Mouse (Mus musculus) urinary bladder, postnatal 36 days (tissue): ENCODE results near the gene Phyh.

ENCODE experiments used
- DNase-seq, 2 experiments: peaks; one replicate each; pipeline ENCODE4 v3.0.0; 2022; ENCODE audit warnings: low spot score in 2 of 2, mixed read lengths in 1 of 2

Phyh gene

DNA sequence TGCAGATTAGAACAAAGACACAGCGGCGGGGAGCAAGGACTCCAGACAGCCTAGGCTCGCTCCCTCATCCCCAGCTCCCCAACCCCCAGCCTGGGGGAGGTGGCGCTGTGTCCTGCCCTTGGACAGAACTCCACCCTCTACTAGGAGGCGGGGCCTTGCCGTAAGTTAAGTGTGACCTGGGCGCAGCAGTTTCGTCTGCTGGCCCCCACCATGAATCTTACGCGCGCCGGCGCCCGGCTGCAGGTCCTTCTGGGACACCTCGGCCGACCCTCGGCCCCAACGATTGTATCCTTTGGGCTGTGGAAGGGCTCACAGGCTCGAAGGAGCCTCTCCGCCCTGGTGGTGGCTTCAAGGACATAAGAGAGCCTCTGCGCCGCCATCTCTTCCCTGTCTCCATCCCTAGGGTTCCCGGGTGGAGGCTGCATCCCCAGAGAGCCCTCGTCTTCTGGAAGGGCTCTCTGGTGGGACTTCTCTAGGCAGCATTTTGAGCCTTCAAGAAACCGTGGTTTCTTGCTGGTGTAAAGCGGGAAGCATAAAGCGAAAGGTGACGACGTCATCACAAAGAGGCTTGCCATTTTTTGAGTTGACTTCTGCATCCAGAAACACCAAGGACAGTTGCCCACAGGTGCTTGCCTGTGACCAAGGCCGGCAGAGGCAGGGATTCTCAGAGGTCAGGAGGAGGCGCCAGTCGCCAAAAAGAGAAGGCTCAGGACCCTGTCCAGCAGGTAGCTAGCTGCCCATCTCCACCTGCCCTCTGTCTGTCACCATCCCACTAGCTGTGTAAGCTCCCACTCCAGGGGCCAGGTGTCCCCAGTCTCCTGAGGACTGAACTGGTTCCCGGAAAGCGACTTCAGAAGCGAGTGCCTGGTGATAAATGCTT, at the start of gene Phyh:
Gene Phyh (plus strand): TSS at position 160 of the 880 bp plus-strand sequence.
- peak; percentile 85 to 89 for DNase-seq

DNA sequence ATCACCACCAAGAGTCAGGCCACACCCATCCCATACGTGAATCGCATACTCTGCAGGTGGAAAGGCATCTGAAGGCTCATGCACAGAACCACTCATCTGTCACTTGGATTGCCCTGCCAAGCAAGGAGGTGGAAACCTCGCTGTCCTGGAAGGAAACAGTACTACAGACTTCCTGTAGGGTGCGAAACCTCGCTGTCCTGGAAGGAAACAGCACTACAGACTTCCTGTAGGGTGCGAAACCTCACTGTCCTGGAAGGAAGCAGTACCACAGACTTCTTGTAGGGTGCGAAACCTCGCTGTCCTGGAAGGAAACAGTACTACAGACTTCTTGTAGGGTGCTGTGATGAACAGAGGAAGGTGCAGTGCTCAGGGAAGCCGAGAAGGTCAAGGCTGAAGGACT, 46.1 kb upstream of the Phyh start:
- DNase-seq, result no peak

DNA sequence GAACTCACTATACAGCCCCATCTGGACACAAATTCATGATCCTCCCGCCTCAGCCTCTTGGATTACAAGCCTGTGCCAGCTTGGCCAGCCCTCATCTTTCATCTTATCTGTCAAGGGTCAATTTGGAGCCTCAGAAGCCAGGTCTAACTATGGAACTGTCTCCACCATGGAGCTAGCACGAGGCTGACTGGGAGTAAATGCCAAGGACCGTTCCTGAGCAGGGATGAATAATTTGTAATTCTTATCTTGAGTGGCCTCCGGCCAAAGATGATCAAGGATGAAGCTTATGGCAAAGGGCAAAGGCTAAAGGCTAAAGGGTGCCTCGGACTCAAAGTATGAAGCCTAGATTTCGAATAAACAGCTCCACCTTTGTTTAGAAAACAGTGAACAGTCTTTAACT, 45.5 kb upstream of the Phyh start:
- DNase-seq, result no peak

DNA sequence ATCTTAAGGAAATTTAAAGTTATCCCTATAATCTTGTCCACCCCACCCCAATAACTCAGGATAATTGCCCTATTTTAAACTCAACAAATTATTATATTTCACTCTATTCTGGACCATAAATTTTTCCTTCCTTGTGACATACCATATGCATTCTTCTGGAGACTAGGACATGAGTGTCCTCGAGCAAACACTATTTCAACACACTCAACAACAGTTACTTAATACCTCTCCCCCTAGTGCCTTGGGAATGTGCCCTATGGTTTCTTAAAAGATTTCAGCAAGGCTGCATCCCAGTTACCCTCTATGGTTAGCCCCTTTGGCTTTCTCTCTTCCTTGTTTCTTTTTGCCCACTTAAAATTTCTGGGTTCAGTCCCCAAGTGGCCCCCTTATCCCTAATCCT, 43.7 kb upstream of the Phyh start:
- DNase-seq, result no peak

DNA sequence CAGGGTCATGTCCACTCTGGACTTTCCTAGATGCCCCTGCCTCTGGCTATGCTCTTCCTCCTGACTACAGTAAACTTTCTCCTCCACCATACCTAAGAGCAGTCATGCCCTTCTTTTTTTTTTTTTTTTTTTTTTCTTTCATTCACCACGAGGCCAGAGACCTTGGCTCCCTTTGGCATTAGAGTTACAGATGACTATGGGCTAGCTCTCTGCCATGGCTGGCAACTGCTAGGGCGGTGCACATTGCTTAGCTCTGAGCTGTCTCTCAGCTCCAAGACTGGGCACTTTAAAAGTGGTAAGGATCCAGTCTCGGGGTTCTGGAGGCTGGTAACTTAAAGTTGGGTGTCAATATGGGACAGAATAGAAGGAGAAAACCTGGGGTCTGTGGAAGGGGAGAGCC, 42.7 kb upstream of the Phyh start:
- DNase-seq, result no peak

DNA sequence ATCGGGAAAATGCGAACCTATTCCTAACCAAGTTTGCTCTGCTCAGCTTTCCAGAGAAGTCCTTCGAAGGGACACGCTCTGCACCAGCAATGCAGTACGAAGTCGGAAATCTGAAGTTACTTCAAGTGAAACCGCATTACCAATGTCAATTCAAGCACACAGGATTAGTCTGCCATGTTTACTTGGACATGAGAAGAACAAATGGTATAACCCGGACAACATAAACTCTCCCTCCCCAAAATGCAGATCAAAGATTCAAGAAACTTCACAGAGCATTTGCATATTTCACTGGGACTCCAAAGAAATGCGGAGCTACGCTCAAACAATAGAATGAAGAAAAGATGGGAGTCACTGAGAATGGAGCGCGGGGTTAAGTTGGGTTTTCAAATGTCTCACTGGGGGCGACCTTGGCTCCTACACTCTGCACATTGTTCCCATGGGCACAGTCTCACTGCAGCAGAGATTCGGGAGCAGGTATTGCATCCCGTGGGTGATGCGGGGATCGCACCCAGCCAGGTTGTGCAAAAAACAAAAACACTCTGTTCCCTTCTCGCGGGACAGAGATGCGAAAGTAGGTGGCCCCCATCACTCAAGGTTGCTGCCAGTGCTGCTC, 38.0 kb upstream of the Phyh start:
- DNase-seq, result peak in 1 of 2 experiments; percentile 8

DNA sequence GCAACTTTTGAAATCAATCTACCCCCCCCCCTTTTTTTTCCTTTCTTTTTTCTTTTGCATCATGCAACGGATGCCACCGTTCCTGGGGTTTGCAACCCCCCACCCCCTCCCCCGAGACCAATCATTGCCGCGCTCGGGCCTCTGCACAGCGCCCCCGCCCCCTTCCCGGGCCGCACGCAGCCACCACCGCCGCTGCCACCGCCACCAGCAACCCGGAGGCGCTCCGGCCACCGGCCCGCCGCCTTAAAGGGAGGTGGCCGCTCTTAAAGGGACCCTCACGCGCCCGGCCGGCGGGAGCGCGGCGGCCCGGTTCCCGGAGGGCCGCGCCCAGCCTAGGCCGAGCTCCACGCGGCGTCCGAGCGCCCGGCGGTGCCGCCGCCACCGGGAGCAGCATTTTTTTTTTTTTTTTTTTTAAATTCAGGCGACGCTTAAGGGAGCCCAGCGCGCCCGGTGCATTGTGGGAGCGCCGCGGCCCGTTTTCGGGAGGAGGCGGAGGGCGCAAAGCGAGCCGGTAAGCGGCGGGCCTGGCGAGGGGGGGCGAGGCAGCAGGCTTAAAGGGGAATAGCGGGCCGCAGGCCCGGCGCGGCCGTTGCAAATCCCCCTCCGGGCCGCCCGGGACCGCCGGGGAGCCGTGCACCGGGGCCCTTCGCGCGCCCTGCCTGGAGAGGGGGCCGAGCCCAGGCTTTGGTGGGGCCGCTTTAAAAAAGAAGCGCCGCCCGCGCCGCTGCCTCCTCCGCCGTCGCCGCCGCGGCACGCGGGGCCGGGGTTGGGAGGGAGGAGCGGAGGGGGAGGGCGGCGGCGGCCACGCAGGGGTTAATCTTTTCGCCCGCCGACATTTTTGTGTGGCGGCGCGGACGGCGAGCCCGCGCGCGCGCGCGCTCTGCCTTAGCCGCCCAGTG, 37.2 kb upstream of the Phyh start, which contains the start of gene Sephs1:
Gene Sephs1 (plus strand): TSS at position 215 of the 899 bp plus-strand sequence.
- peak; percentile 77 to 81 for DNase-seq

DNA sequence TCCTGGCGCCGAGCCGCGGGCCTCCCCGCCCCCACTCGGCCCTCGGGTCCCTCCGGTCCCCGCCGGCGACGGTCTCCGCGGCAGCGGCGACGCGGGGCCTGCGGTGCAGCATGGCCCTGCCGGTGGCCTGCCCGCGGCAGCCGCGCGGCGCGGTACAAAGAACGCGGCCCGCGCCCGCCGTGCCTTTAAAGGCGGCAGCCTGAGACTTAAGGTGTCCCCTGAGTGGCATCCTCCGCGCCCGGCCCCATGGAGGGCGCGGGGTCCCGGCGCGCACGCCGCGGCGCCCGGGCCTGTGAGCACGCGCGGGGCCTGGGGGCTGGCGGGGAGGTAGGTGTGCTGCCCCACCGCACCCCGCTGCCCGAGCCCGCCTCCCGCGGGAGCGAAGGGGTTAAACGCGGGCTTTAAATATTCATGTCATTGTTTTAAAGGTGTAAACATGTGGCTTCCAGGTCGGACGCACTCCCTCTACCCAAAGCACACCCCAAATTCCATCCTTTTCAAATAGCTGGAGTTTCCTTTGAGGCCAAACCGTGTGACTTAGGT, 36.5 kb upstream of the Phyh start:
- peak; percentile 54 to 73 for DNase-seq

DNA sequence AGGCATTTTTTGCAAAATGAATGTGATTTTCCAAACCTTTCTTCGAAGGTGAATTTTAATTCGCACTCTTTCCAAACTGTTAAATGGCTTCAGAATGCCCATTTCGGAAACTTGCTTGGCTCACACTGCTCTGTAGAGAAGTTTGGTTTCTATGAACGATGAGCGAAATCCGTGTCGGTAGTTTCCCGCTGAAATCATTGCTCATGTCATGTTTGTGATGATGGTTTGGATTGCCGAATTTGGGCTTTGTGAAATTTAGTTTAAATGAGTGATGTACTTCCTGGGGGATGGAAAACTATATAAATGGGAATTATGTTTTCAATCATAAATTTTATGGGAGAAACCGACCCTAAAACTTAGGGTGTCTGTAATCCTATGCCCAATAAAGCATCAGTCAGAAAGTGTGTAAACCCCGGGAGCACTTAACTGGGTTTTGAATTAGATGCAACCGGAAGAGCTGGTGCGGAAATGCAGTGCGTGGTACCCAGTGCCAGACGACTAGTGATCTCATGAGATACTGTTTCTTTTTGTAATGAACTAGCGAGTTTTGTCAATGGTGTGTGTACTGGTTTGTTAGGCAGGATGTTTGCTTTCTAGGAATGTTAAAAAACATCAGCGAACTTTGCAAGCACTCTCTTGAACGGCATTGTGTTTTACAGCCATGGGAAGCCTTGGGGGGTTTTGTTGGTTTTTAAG, 35.7 kb upstream of the Phyh start:
- no peak for DNase-seq

DNA sequence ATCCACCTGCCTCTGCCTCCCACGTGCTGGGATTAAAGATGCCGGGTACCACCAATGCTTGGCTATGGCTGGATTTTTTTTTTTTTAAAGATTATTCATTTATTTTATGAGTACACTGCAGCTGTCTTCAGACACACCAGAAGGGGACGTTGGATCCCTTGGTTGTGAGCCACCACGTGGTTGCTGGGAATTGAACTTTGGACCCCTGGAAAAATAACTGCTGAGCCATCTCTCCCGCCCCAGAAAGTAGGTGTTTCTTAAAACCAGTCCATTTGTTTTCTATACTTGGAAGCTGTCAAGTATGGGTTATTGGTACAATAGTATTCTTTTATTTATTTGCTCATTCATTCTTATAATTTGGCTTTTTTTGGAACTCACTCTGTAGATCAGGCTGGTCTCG, 31.9 kb upstream of the Phyh start:
- no peak for DNase-seq

DNA sequence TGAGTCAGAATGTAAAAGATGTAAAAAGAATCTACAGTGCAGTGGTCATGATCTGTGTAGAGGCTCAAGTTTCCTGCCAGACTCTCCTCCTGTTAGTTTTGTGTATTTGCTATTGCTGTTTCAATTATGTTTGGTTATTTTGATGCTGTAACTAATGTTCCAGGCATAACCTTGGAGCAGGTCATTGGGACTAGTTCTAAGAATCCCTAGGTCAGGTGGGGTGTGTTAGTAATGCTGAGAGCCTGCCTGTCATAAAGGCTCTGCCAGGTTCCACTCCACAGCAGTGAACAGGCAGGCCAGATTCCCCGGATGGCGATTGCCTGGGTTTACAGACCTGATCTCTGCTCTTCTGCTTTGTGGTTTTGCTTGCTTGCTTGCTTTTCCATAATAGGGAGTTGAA, 23.2 kb upstream of the Phyh start:
- no peak for DNase-seq

DNA sequence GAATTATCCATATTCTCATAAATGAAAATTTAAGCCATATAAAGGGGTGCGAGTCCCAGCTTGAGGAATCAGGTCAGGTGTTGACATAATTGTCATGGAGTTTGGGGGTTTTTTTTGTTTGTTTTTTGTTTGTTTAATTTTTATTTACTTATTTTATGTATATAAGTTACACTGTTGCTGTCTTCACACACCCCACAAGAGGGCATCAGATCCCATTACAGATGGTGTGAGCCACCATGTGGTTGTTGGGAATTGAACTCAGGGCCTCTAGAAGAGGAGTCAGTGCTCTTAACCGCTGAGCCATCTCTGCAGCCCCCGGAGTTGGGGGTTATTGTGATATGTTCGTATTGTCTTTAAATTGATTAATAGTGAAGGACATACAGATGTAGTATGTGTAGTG, 21.8 kb upstream of the Phyh start:
- DNase-seq, result no peak

DNA sequence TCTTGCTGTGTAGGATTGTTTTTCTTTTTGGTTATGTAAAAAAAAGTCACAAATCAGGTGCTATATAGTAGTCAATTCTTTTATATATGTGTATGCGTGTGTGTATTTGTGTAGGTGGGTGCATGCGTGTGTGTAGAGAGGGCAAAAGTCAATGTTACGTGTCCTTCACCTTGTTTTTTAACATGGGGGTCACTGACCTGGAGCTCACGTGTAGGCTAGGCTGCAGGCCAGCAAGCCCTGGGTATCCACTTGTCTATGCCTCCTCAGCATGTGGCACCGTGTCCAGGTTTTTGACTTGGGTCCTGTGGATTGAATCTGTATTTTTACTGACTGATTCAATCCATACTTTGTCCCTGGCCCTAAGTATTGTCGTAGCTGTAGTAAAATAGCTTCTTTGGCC, 18.2 kb upstream of the Phyh start:
- DNase-seq, result no peak

DNA sequence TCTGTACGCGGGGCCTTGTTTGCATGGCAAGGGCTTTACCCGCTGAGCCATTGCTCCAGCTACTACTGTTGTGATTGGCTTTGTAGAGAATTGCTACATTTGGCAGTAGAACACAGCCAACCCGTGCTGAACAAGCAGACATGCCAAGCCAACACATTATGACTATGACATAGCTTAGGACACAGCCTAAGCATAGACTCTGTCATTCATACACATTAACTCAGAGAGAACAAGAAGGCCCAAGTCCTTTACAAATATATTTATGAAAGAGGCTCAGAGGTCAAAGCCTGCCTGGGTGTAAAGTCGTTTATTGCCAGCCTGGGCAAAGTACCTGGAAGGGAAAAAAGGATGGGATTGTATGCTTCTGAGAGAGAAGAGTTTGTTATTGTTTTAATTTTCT, 16.5 kb upstream of the Phyh start:
- DNase-seq, result no peak

DNA sequence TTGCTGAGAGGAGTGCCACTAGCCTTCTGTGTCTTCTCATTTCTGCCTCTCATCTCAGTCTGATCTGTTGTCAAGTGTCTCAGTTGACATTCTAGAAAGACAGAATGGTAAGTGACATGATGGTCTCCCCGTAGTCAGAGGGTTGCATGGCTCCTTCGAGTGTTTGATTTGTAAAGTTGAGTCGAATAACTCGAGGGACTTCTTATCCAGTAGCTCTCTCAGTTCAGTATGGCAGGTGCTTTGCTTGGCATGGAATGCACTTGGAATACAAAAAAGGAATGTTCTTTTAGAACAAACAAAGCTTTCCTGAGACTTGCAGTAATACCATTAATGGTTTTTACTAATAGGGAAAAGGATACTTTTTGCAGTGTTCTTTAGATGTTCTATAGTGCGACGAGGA, 11.7 kb upstream of the Phyh start:
- no peak for DNase-seq

DNA sequence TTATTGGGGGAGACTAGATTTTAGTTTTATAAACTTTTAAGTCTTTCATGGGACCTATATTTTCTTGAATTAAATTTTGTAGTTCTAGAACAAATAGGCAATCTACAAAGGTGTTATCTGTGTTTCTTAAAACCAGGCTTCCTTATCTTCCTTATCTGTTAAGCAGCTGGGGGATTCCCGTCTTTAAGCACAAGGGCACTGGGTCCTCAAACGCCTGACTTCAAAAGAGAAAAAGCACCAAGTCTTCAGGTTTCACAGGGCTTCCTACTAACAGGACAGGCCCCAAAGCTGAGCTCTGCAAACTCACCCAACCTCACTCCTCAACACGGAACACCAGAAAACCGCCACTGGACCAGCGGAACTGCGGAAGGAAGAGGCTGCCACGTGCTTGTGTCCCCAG, 10.9 kb upstream of the Phyh start:
- DNase-seq, result no peak

DNA sequence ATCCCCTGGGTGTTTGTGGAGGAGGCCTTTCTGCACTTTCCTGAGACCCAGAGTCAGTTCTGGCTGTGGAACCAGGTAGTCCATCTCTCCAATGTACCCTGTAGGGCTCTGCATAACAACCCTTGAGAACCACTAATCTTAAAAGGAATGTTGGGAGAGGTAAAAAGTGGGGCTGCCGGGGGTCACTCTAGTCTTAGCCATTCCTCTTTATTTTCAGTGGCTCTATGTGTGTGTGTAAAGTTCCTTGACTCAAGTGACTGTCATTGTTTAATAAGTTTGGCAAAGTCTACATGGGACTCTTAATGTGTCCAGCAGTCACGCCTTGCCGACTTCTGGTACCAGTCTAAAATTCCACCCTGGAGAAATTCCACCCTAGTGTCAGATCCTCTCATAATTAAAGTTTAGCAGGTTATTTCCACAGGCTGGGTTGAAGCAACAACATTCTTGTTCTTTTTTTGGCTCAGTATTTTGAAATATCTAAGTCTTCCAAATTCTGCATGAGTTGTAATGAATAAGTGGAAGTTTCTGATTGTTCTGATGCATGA, 10.0 kb upstream of the Phyh start:
- no peak for DNase-seq

DNA sequence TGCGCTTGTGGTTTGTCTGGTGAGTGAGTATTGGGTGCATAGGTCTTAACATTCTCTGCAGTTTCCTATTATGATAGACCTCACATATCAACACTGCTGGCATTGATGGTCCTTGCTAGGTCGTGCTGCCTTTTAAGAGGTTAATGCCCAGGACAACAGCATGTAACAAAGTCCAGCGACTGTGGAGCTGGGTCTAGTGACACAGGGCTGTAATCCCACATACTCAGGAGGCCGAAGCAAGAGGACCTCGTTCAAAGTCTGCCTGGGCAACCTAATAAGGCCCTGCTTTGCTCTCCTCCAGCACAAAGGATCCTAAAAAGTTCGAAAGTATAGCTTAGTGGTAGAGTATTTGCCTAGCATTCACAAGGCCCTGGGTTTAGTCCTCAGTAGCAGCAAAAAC, 8.9 kb upstream of the Phyh start:
- no peak for DNase-seq

DNA sequence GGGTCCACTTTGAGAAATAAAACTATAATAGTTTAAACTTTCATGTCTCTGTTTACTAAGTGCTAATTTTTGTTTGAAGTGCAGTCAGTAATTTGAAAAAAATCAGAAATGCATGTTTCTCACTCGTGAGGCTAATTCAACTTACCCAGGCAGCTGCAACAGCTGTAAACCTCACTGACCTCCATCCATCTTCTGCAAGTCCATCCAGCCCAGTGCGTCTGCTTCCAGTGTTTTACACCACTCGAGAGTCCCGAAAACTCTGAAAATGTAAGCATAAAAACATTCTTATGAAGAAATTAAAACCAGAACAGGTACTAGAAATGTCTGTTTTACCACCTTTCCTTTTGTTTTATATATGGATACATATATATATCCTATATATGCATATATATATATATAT, 8.3 kb upstream of the Phyh start:
- no peak for DNase-seq

DNA sequence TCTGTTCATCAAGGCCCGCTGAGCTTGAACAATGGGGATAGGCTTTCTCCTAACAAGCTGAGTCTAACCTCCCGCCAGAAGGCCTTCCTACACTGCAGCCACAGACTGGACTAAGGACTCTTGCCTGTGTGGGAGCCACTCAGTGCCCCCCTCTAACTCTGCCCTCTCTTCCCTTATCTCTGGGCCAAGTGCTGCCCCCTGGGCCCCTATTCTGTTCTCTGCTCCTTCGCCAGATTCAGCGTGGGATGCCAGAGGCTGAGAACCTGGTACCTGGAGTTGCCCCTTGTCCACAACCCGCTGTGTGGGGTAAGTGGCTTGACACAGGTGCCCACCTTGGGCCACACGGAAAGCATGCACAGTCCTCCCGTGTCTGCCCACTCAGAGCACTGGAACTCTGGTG, 4.9 kb upstream of the Phyh start:
- no peak for DNase-seq

DNA sequence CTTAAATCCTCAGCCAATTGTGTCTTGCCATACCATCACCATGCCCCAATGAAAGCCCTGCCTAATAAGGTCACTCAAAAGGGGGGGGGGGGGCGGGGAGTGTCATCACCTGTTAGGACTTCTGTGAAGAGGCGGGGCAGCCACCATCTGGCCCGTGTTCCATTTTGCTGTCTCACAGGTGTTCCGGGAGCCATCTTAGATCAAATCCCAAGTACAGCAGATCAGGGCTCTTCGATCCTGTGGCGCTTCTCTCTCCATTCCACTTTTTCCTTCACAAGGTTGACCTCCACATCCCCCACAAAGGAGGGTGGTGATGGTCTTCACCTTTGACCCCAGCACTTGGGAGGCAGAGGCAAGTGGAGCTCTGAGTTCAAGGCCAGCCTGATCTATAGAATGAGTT, 2.8 kb upstream of the Phyh start:
- no peak for DNase-seq
